Mouse (Mus musculus): ENCODE data around the gene Cdk5. TPM values are rescaled to one million over a fixed set of nuclear protein-coding genes. Genes with fewer than 3 reads are reported as not detected.

The Cdk5 gene
- polyA plus RNA-seq, 1 experiment from 2014 or later = 46.4 TPM

- Histone ChIP-seq H3K9me3 (ENCODE audit: control insufficient read depth, low read depth, low read length) (no peaks in the 10 kb centered on the region), H3K4me1 (ENCODE audit: control insufficient read depth, insufficient read depth, low read length) (0 out of 2 replicates have a peak, but pooled peaks cover 3% of the 10 kb centered on the region), H3K27me3 (ENCODE audit: control insufficient read depth, insufficient read depth, low read length) (no peaks in the 10 kb centered on the region), H3K36me3 (ENCODE audit: control insufficient read depth, insufficient read depth, low read length) (no peaks in the 10 kb centered on the region; the same call in 1 of the 2 replicates), H3K27ac (ENCODE audit: low read length) (no peak within 1 kb of the TSS), H3K4me2 (replicated peaks; ENCODE audit: low read depth, low read length) (no peak within 1 kb of the TSS), H3K4me3 (ENCODE audit: low read depth, low read length) (no peak within 1 kb of the TSS), H3K9ac (replicated peaks; ENCODE audit: low read depth, low read length) (no peak within 1 kb of the TSS; the same call in 1 of the 2 replicates)
- 46% methylated on average over 11 of the region's 11 CpGs for WGBS
- no peak for ATAC-seq (ENCODE audit: insufficient number of reproducible peaks, insufficient read depth, low FRiP score, low read depth)
Observed at GRCm38 (mm10) chr5:24413042-24413693, 10.2 kb downstream of the Cdk5 start, which contains the start of gene Asic3. TSS of gene Asic3 (plus strand) at chr5:24413392.

- no peak for ATAC-seq (ENCODE audit: insufficient number of reproducible peaks, insufficient read depth, low FRiP score, low read depth)
- Histone ChIP-seq H3K36me3 (ENCODE audit: control insufficient read depth, insufficient read depth, low read length) (peaks cover 4% of the 10 kb centered on the region), H3K27me3 (ENCODE audit: control insufficient read depth, insufficient read depth, low read length) (no peaks in the 10 kb centered on the region), H3K9me3 (ENCODE audit: control insufficient read depth, low read depth, low read length) (no peaks in the 10 kb centered on the region), H3K27ac (ENCODE audit: low read length) (no peak overlapping the region), H3K4me1 (ENCODE audit: control insufficient read depth, insufficient read depth, low read length) (0 out of 2 replicates have a peak, but pooled peaks cover 3% of the 10 kb centered on the region), H3K4me2 (replicated peaks; ENCODE audit: low read depth, low read length) (no peak overlapping the region), H3K9ac (replicated peaks; ENCODE audit: low read depth, low read length) (no peak overlapping the region), H3K4me3 (ENCODE audit: low read depth, low read length) (no peak overlapping the region)
- 79% methylated on average over 2 of the region's 2 CpGs for WGBS
Observed at GRCm38 (mm10) chr5:24412063-24412462, 11.3 kb downstream of the Cdk5 start.

- Histone ChIP-seq H3K4me2 (replicated peaks; ENCODE audit: low read depth, low read length) (no peak overlapping the region), H3K36me3 (ENCODE audit: control insufficient read depth, insufficient read depth, low read length) (peaks cover 13% of the 10 kb centered on the region), H3K9me3 (ENCODE audit: control insufficient read depth, low read depth, low read length) (no peaks in the 10 kb centered on the region), H3K27ac (ENCODE audit: low read length) (no peak overlapping the region), H3K27me3 (ENCODE audit: control insufficient read depth, insufficient read depth, low read length) (no peaks in the 10 kb centered on the region), H3K4me1 (ENCODE audit: control insufficient read depth, insufficient read depth, low read length) (no peaks in the 10 kb centered on the region), H3K4me3 (ENCODE audit: low read depth, low read length) (no peak overlapping the region), H3K9ac (replicated peaks; ENCODE audit: low read depth, low read length) (no peak overlapping the region)
- 77% methylated on average over 2 of the region's 2 CpGs for WGBS
- no peak for ATAC-seq (ENCODE audit: insufficient number of reproducible peaks, insufficient read depth, low FRiP score, low read depth)
Observed at GRCm38 (mm10) chr5:24409466-24409865, 13.9 kb downstream of the Cdk5 start.

GRCm38 (mm10) chr5:24408651-24409050 is 14.7 kb downstream of the Cdk5 start:
- no peaks in the 10 kb centered on the region for H3K9me3 ChIP-seq (ENCODE audit: control insufficient read depth, low read depth, low read length)
- ATAC-seq (ENCODE audit: insufficient number of reproducible peaks, insufficient read depth, low FRiP score, low read depth) = no peak
- no peaks in the 10 kb centered on the region for H3K27me3 ChIP-seq (ENCODE audit: control insufficient read depth, insufficient read depth, low read length)
- H3K9ac ChIP-seq (replicated peaks; ENCODE audit: low read depth, low read length) = no peak overlapping the region
- no peak overlapping the region for H3K27ac ChIP-seq (ENCODE audit: low read length)
- no peak overlapping the region for H3K4me3 ChIP-seq (ENCODE audit: low read depth, low read length)
- H3K4me1 ChIP-seq (ENCODE audit: control insufficient read depth, insufficient read depth, low read length) = no peaks in the 10 kb centered on the region
- 85% methylated on average over 13 of the region's 13 CpGs for WGBS
- peaks cover 13% of the 10 kb centered on the region for H3K36me3 ChIP-seq (ENCODE audit: control insufficient read depth, insufficient read depth, low read length)
- no peak overlapping the region for H3K4me2 ChIP-seq (replicated peaks; ENCODE audit: low read depth, low read length)

- no peak overlapping the region for H3K4me2 ChIP-seq (replicated peaks; ENCODE audit: low read depth, low read length)
- H3K36me3 ChIP-seq (ENCODE audit: control insufficient read depth, insufficient read depth, low read length) = peaks cover 23% of the 10 kb centered on the region
- no peaks in the 10 kb centered on the region for H3K9me3 ChIP-seq (ENCODE audit: control insufficient read depth, low read depth, low read length)
- no peak overlapping the region for H3K4me3 ChIP-seq (ENCODE audit: low read depth, low read length)
- ATAC-seq (ENCODE audit: insufficient number of reproducible peaks, insufficient read depth, low FRiP score, low read depth) = no peak
- H3K27me3 ChIP-seq (ENCODE audit: control insufficient read depth, insufficient read depth, low read length) = no peaks in the 10 kb centered on the region
- 70% methylated on average over 3 of the region's 3 CpGs for WGBS
- no peak overlapping the region for H3K9ac ChIP-seq (replicated peaks; ENCODE audit: low read depth, low read length)
- H3K27ac ChIP-seq (ENCODE audit: low read length) = no peak overlapping the region
- no peaks in the 10 kb centered on the region for H3K4me1 ChIP-seq (ENCODE audit: control insufficient read depth, insufficient read depth, low read length)
Observed at GRCm38 (mm10) chr5:24405389-24405876, 17.9 kb downstream of the Cdk5 start.

GRCm38 (mm10) chr5:24404594-24405360 is 18.6 kb downstream of the Cdk5 start:
- ATAC-seq (ENCODE audit: insufficient number of reproducible peaks, insufficient read depth, low FRiP score, low read depth) = no peak
- Histone ChIP-seq H3K4me2 (replicated peaks; ENCODE audit: low read depth, low read length) (no peak overlapping the region), H3K4me1 (ENCODE audit: control insufficient read depth, insufficient read depth, low read length) (no peaks in the 10 kb centered on the region), H3K9me3 (ENCODE audit: control insufficient read depth, low read depth, low read length) (no peaks in the 10 kb centered on the region), H3K36me3 (ENCODE audit: control insufficient read depth, insufficient read depth, low read length) (peaks cover 26% of the 10 kb centered on the region), H3K9ac (replicated peaks; ENCODE audit: low read depth, low read length) (no peak overlapping the region), H3K27me3 (ENCODE audit: control insufficient read depth, insufficient read depth, low read length) (no peaks in the 10 kb centered on the region), H3K4me3 (ENCODE audit: low read depth, low read length) (no peak overlapping the region), H3K27ac (ENCODE audit: low read length) (no peak overlapping the region)
- 86% methylated on average over 6 of the region's 6 CpGs for WGBS

- Histone ChIP-seq H3K4me1 (ENCODE audit: control insufficient read depth, insufficient read depth, low read length) (no peaks in the 10 kb centered on the region), H3K9me3 (ENCODE audit: control insufficient read depth, low read depth, low read length) (no peaks in the 10 kb centered on the region), H3K27me3 (ENCODE audit: control insufficient read depth, insufficient read depth, low read length) (no peaks in the 10 kb centered on the region), H3K36me3 (ENCODE audit: control insufficient read depth, insufficient read depth, low read length) (peaks cover 21% of the 10 kb centered on the region), H3K4me2 (replicated peaks; ENCODE audit: low read depth, low read length) (no peak overlapping the region), H3K4me3 (ENCODE audit: low read depth, low read length) (no peak overlapping the region), H3K27ac (ENCODE audit: low read length) (no peak overlapping the region), H3K9ac (replicated peaks; ENCODE audit: low read depth, low read length) (no peak overlapping the region)
- 73% methylated on average over 9 of the region's 9 CpGs for WGBS
- ATAC-seq (ENCODE audit: insufficient number of reproducible peaks, insufficient read depth, low FRiP score, low read depth) = no peak
Observed at GRCm38 (mm10) chr5:24401969-24402368, 21.4 kb downstream of the Cdk5 start.

GRCm38 (mm10) chr5:24400911-24401605 is 22.3 kb downstream of the Cdk5 start:
- 88% methylated on average over 5 of the region's 5 CpGs for WGBS
- no peak overlapping the region for H3K4me3 ChIP-seq (ENCODE audit: low read depth, low read length)
- H3K9me3 ChIP-seq (ENCODE audit: control insufficient read depth, low read depth, low read length) = no peaks in the 10 kb centered on the region
- ATAC-seq (ENCODE audit: insufficient number of reproducible peaks, insufficient read depth, low FRiP score, low read depth) = no peak
- H3K36me3 ChIP-seq (ENCODE audit: control insufficient read depth, insufficient read depth, low read length) = peaks cover 14% of the 10 kb centered on the region; the same call in 1 of the 2 replicates
- no peak overlapping the region for H3K4me2 ChIP-seq (replicated peaks; ENCODE audit: low read depth, low read length)
- H3K27me3 ChIP-seq (ENCODE audit: control insufficient read depth, insufficient read depth, low read length) = no peaks in the 10 kb centered on the region
- no peak overlapping the region for H3K27ac ChIP-seq (ENCODE audit: low read length)
- no peaks in the 10 kb centered on the region for H3K4me1 ChIP-seq (ENCODE audit: control insufficient read depth, insufficient read depth, low read length)
- no peak overlapping the region for H3K9ac ChIP-seq (replicated peaks; ENCODE audit: low read depth, low read length)
